Mouse (Mus musculus): Measurements from ENCODE around the gene Mgll. TPM values are rescaled to one million over a fixed set of nuclear protein-coding genes. Genes with fewer than 3 reads are reported as not detected.

Mgll gene
- polyA plus RNA-seq, 1 experiment from 2014 or later, result 2.4 TPM

DNA sequence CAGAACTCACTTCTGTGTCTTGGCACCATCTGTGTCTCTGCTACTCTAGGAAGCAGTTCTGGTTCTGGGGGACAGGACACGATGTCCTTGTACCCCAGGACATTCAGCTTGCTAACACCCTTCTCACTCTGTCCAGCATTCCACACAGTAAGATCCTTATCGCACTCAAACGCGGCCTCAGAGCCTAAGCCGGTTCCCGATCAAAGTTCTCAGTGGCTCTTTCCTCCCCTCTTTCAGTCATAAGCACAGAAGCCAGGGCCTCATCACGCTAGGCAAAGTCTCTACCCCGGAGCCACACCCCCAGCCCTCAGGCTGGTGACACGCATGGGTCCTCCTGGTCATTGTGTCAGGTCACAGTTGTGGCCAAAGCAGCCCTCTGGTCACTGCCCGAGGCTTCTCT is 20.8 kb downstream of the Mgll start:
- no peaks in the 10 kb centered on the region for H3K9me3 ChIP-seq (ENCODE audit: control insufficient read depth, low read length)
- H3K4me1 ChIP-seq (ENCODE audit: control insufficient read depth, insufficient read depth, low read length), result no peaks in the 10 kb centered on the region
- H3K27ac ChIP-seq (replicated peaks; ENCODE audit: low read depth, low read length), result no peak overlapping the region
- H3K27me3 ChIP-seq (ENCODE audit: control insufficient read depth, insufficient read depth, low read length), result no peaks in the 10 kb centered on the region
- H3K36me3 ChIP-seq (ENCODE audit: control insufficient read depth, insufficient read depth, low read length), result no peaks in the 10 kb centered on the region
- no peak overlapping the region for H3K4me3 ChIP-seq (ENCODE audit: low read depth, low read length)
- no peak for DNase-seq (ENCODE audit: low spot score)
- ATAC-seq (ENCODE audit: insufficient number of reproducible peaks, low FRiP score, low TSS enrichment, low read depth), result no peak
- 88% methylated on average over 10 of the region's 10 CpGs for WGBS
- H3K9ac ChIP-seq (ENCODE audit: low read length), result no peak overlapping the region
- no peak overlapping the region for H3K4me2 ChIP-seq (ENCODE audit: low read depth, severe bottlenecking)

- no peak overlapping the region for H3K4me2 ChIP-seq (ENCODE audit: low read depth, severe bottlenecking)
- WGBS, result 86% methylated on average over 8 of the region's 8 CpGs
- no peaks in the 10 kb centered on the region for H3K4me1 ChIP-seq (ENCODE audit: control insufficient read depth, insufficient read depth, low read length)
- no peak for DNase-seq (ENCODE audit: low spot score)
- no peaks in the 10 kb centered on the region for H3K27me3 ChIP-seq (ENCODE audit: control insufficient read depth, insufficient read depth, low read length)
- no peaks in the 10 kb centered on the region for H3K9me3 ChIP-seq (ENCODE audit: control insufficient read depth, low read length)
- no peak for ATAC-seq (ENCODE audit: insufficient number of reproducible peaks, low FRiP score, low TSS enrichment, low read depth)
- no peak overlapping the region for H3K27ac ChIP-seq (replicated peaks; ENCODE audit: low read depth, low read length)
- H3K36me3 ChIP-seq (ENCODE audit: control insufficient read depth, insufficient read depth, low read length), result no peaks in the 10 kb centered on the region
- H3K4me3 ChIP-seq (ENCODE audit: low read depth, low read length), result no peak overlapping the region
- no peak overlapping the region for H3K9ac ChIP-seq (ENCODE audit: low read length)
Measured at GRCm38 (mm10) chr6:88746271-88746670, 22.1 kb downstream of the Mgll start.

GRCm38 (mm10) chr6:88747296-88748040 is 23.3 kb downstream of the Mgll start:
- DNase-seq (ENCODE audit: low spot score) (no peak), ATAC-seq (ENCODE audit: insufficient number of reproducible peaks, low FRiP score, low TSS enrichment, low read depth) (no peak)
- no peaks in the 10 kb centered on the region for H3K27me3 ChIP-seq (ENCODE audit: control insufficient read depth, insufficient read depth, low read length)
- no peak overlapping the region for H3K4me3 ChIP-seq (ENCODE audit: low read depth, low read length)
- 83% methylated on average over 12 of the region's 12 CpGs for WGBS
- H3K36me3 ChIP-seq (ENCODE audit: control insufficient read depth, insufficient read depth, low read length), result no peaks in the 10 kb centered on the region
- H3K9ac ChIP-seq (ENCODE audit: low read length), result no peak overlapping the region
- no peak overlapping the region for H3K27ac ChIP-seq (replicated peaks; ENCODE audit: low read depth, low read length)
- H3K4me2 ChIP-seq (ENCODE audit: low read depth, severe bottlenecking), result no peak overlapping the region
- H3K4me1 ChIP-seq (ENCODE audit: control insufficient read depth, insufficient read depth, low read length), result no peaks in the 10 kb centered on the region
- H3K9me3 ChIP-seq (ENCODE audit: control insufficient read depth, low read length), result no peaks in the 10 kb centered on the region

- Histone ChIP-seq H3K36me3 (ENCODE audit: control insufficient read depth, insufficient read depth, low read length) (no peaks in the 10 kb centered on the region), H3K27ac (replicated peaks; ENCODE audit: low read depth, low read length) (no peak overlapping the region), H3K9ac (ENCODE audit: low read length) (no peak overlapping the region), H3K4me3 (ENCODE audit: low read depth, low read length) (no peak overlapping the region), H3K9me3 (ENCODE audit: control insufficient read depth, low read length) (no peaks in the 10 kb centered on the region), H3K4me1 (ENCODE audit: control insufficient read depth, insufficient read depth, low read length) (no peaks in the 10 kb centered on the region), H3K27me3 (ENCODE audit: control insufficient read depth, insufficient read depth, low read length) (no peaks in the 10 kb centered on the region), H3K4me2 (ENCODE audit: low read depth, severe bottlenecking) (no peak overlapping the region)
- WGBS, result 64% methylated on average over 6 of the region's 6 CpGs
- ATAC-seq (ENCODE audit: insufficient number of reproducible peaks, low FRiP score, low TSS enrichment, low read depth), result no peak
- DNase-seq (ENCODE audit: low spot score), result no peak
Measured at GRCm38 (mm10) chr6:88750884-88751283, 26.7 kb downstream of the Mgll start.

GRCm38 (mm10) chr6:88752711-88753219 is 28.6 kb downstream of the Mgll start:
- WGBS, result 59% methylated on average over 5 of the region's 5 CpGs
- ATAC-seq (ENCODE audit: insufficient number of reproducible peaks, low FRiP score, low TSS enrichment, low read depth), result no peak
- H3K4me2 ChIP-seq (ENCODE audit: low read depth, severe bottlenecking), result no peak overlapping the region
- no peaks in the 10 kb centered on the region for H3K4me1 ChIP-seq (ENCODE audit: control insufficient read depth, insufficient read depth, low read length)
- H3K27ac ChIP-seq (replicated peaks; ENCODE audit: low read depth, low read length), result no peak overlapping the region
- no peaks in the 10 kb centered on the region for H3K9me3 ChIP-seq (ENCODE audit: control insufficient read depth, low read length)
- no peak overlapping the region for H3K9ac ChIP-seq (ENCODE audit: low read length)
- no peak for DNase-seq (ENCODE audit: low spot score)
- no peak overlapping the region for H3K4me3 ChIP-seq (ENCODE audit: low read depth, low read length)
- no peaks in the 10 kb centered on the region for H3K36me3 ChIP-seq (ENCODE audit: control insufficient read depth, insufficient read depth, low read length)
- H3K27me3 ChIP-seq (ENCODE audit: control insufficient read depth, insufficient read depth, low read length), result no peaks in the 10 kb centered on the region

GRCm38 (mm10) chr6:88753578-88753977 is 29.4 kb downstream of the Mgll start:
- no peaks in the 10 kb centered on the region for H3K9me3 ChIP-seq (ENCODE audit: control insufficient read depth, low read length)
- no peak overlapping the region for H3K27ac ChIP-seq (replicated peaks; ENCODE audit: low read depth, low read length)
- H3K4me2 ChIP-seq (ENCODE audit: low read depth, severe bottlenecking), result no peak overlapping the region
- DNase-seq (ENCODE audit: low spot score) (no peak), ATAC-seq (ENCODE audit: insufficient number of reproducible peaks, low FRiP score, low TSS enrichment, low read depth) (no peak)
- H3K4me3 ChIP-seq (ENCODE audit: low read depth, low read length), result no peak overlapping the region
- no peak overlapping the region for H3K9ac ChIP-seq (ENCODE audit: low read length)
- WGBS, result 75% methylated on average over 6 of the region's 6 CpGs
- H3K36me3 ChIP-seq (ENCODE audit: control insufficient read depth, insufficient read depth, low read length), result no peaks in the 10 kb centered on the region
- H3K27me3 ChIP-seq (ENCODE audit: control insufficient read depth, insufficient read depth, low read length), result no peaks in the 10 kb centered on the region
- no peaks in the 10 kb centered on the region for H3K4me1 ChIP-seq (ENCODE audit: control insufficient read depth, insufficient read depth, low read length)

DNA sequence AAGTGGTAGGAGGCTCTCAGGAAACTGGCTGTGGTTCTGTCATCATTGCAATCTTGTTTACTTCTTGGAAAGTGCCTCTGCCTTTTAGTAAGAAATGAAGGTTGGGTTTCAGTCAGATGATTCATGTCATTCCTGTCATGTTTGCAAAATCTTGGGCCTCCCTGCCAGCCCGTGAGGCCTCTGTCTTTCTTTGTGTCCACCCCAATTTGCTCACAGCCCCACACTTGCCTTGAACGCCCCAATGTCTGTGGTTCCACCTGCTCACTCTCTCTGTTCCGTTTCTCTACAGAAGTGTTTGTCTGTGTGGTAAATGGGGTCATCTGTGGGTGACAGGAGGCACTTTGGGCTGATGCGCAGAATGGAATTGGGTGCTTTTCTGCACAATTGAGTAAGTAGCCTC is 32.8 kb downstream of the Mgll start:
- Histone ChIP-seq H3K4me1 (ENCODE audit: control insufficient read depth, insufficient read depth, low read length) (no peaks in the 10 kb centered on the region), H3K4me3 (ENCODE audit: low read depth, low read length) (no peak overlapping the region), H3K36me3 (ENCODE audit: control insufficient read depth, insufficient read depth, low read length) (no peaks in the 10 kb centered on the region), H3K9me3 (ENCODE audit: control insufficient read depth, low read length) (no peaks in the 10 kb centered on the region), H3K4me2 (ENCODE audit: low read depth, severe bottlenecking) (no peak overlapping the region), H3K27ac (replicated peaks; ENCODE audit: low read depth, low read length) (no peak overlapping the region), H3K9ac (ENCODE audit: low read length) (no peak overlapping the region), H3K27me3 (ENCODE audit: control insufficient read depth, insufficient read depth, low read length) (no peaks in the 10 kb centered on the region)
- ATAC-seq (ENCODE audit: insufficient number of reproducible peaks, low FRiP score, low TSS enrichment, low read depth) (no peak), DNase-seq (ENCODE audit: low spot score) (no peak)
- 84% methylated on average over 4 of the region's 4 CpGs for WGBS

GRCm38 (mm10) chr6:88758074-88758473 is 33.9 kb downstream of the Mgll start:
- Histone ChIP-seq H3K9me3 (ENCODE audit: control insufficient read depth, low read length) (no peaks in the 10 kb centered on the region), H3K4me3 (ENCODE audit: low read depth, low read length) (no peak overlapping the region), H3K9ac (ENCODE audit: low read length) (no peak overlapping the region), H3K27me3 (ENCODE audit: control insufficient read depth, insufficient read depth, low read length) (no peaks in the 10 kb centered on the region), H3K27ac (replicated peaks; ENCODE audit: low read depth, low read length) (no peak overlapping the region), H3K4me1 (ENCODE audit: control insufficient read depth, insufficient read depth, low read length) (no peaks in the 10 kb centered on the region), H3K4me2 (ENCODE audit: low read depth, severe bottlenecking) (no peak overlapping the region), H3K36me3 (ENCODE audit: control insufficient read depth, insufficient read depth, low read length) (no peaks in the 10 kb centered on the region)
- ATAC-seq (ENCODE audit: insufficient number of reproducible peaks, low FRiP score, low TSS enrichment, low read depth) (no peak), DNase-seq (ENCODE audit: low spot score) (no peak)
- 86% methylated on average over 8 of the region's 8 CpGs for WGBS
